In the genomic region with DNA sequence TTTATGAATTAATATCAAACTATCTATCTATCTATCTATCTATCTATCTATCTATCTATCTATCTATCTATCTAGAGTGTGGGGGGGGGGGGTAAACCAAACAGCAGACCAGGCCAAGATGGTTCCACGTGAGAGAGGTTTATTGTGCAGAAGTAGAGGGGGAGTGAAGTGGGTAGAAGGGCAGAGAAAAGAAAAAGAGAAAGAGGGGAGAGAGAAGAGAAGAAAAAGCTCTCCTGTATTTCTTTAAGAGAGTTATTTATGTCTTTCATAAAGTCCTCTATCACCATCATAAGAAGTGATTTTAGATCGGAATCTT, we compare ENCODE assay signal across 8 mouse cellular contexts. TPM values are rescaled to one million over a fixed set of nuclear protein-coding genes. Genes with fewer than 3 reads are reported as not detected.
DNase-seq lines count a peak whose midpoint lies in the region; ATAC-seq and TF ChIP-seq lines count a peak whose summit lies in the region.

No protein-coding gene starts in this region.

- peak overlapping the region; percentile 50 for H3K4me3 ChIP-seq in heart, embryonic 13.5 days
- H3K4me3 ChIP-seq in bone marrow, adult 2 months (replicated peaks; ENCODE audit: control insufficient read depth, low read depth, low read length), result peak overlapping the region; percentile 46
- peak overlapping the region; percentile 21; the same call in 1 of the 2 replicates for H3K4me3 ChIP-seq in hindbrain, embryonic 11.5 days (ENCODE audit: low read depth, low read length)
- peak overlapping the region; percentile 17 for H3K4me3 ChIP-seq in liver, embryonic 15.5 days (replicated peaks)

- no peaks in the 10 kb centered on the region for H3K36me3 ChIP-seq in heart, embryonic 13.5 days
- no peaks in the 10 kb centered on the region for H3K36me3 ChIP-seq in hindbrain, embryonic 11.5 days (ENCODE audit: control insufficient read depth, insufficient read depth, low read length)
- H3K36me3 ChIP-seq in liver, embryonic 15.5 days (replicated peaks), result no peaks in the 10 kb centered on the region

- no peak for TF ChIP-seq CTCF in bone marrow, adult 2 months (IDR thresholded peaks at IDR 0.05; ENCODE audit: control insufficient read depth, insufficient read depth, low read length)

- peak overlapping the region; percentile 79 for H3K4me2 ChIP-seq in heart, embryonic 13.5 days
- peak overlapping the region; percentile 41 for H3K4me2 ChIP-seq in hindbrain, embryonic 11.5 days (replicated peaks; ENCODE audit: low read depth, low read length)
- peak overlapping the region; percentile 58 for H3K4me2 ChIP-seq in liver, embryonic 15.5 days

- no peaks in the 10 kb centered on the region for H3K27me3 ChIP-seq in heart, embryonic 13.5 days (replicated peaks)
- H3K27me3 ChIP-seq in hindbrain, embryonic 11.5 days (ENCODE audit: control insufficient read depth, insufficient read depth, low read length), result no peaks in the 10 kb centered on the region
- H3K27me3 ChIP-seq in liver, embryonic 15.5 days, result no peaks in the 10 kb centered on the region

- ATAC-seq in heart, embryonic 13.5 days (ENCODE audit: extremely low read depth, insufficient number of reproducible peaks, low FRiP score, low TSS enrichment), result no peak
- ATAC-seq in hindbrain, embryonic 11.5 days (ENCODE audit: low FRiP score), result peak; percentile 58
- ATAC-seq in liver, embryonic 15.5 days (ENCODE audit: insufficient read depth), result no peak

- no peak for TF ChIP-seq POLR2A in bone marrow, adult 2 months (IDR thresholded peaks at IDR 0.05; ENCODE audit: borderline replicate concordance, control insufficient read depth, low read depth, low read length)

- 43% methylated on average over 2 of the region's 2 CpGs for whole genome bisulfite sequencing in heart, embryonic 13.5 days
- 49% methylated on average over 2 of the region's 2 CpGs for WGBS in bone marrow, adult 2 months
- WGBS in hindbrain, embryonic 11.5 days, result 64% methylated on average over 2 of the region's 2 CpGs
- 42% methylated on average over 2 of the region's 2 CpGs for WGBS in liver, embryonic 15.5 days (ENCODE audit: insufficient replicate concordance)

- no peaks in the 10 kb centered on the region for H3K9me3 ChIP-seq in heart, embryonic 13.5 days
- H3K9me3 ChIP-seq in hindbrain, embryonic 11.5 days (ENCODE audit: control insufficient read depth, low read length), result no peaks in the 10 kb centered on the region
- H3K9me3 ChIP-seq in liver, embryonic 15.5 days (replicated peaks), result no peaks in the 10 kb centered on the region

- DNase-seq in heart, adult 9 months (ENCODE audit: low spot score in 2 of 2), result no peak
- DNase-seq in hindbrain, embryonic 11.5 days (ENCODE audit: low spot score), result no peak
- no peak for DNase-seq in c-Kit-positive CD71-positive TER-119-positive erythroid progenitor cells, embryonic 14.5 days (ENCODE audit: low spot score)
- DNase-seq in urinary bladder, postnatal 25 days (ENCODE audit: low spot score), result no peak
- DNase-seq in adipocyte (ENCODE audit: low spot score), result no peak

- H3K9ac ChIP-seq in heart, embryonic 13.5 days, result peak overlapping the region; percentile 78
- H3K9ac ChIP-seq in hindbrain, embryonic 11.5 days (ENCODE audit: low read depth, low read length), result peak overlapping the region; percentile 55; the same call in 1 of the 2 replicates
- H3K9ac ChIP-seq in liver, embryonic 15.5 days, result no peak overlapping the region

- H3K4me1 ChIP-seq in heart, embryonic 13.5 days, result peaks cover 4% of the 10 kb centered on the region; the same call in 1 of the 2 replicates
- H3K4me1 ChIP-seq in bone marrow, adult 2 months (ENCODE audit: control insufficient read depth, insufficient read depth, low read length), result no peaks in the 10 kb centered on the region; the same call in 1 of the 2 replicates
- 0 out of 2 replicates have a peak, but pooled peaks cover 2% of the 10 kb centered on the region for H3K4me1 ChIP-seq in hindbrain, embryonic 11.5 days (replicated peaks; ENCODE audit: control insufficient read depth, insufficient read depth, low read length)
- H3K4me1 ChIP-seq in liver, embryonic 15.5 days (replicated peaks), result no peaks in the 10 kb centered on the region; the same call in 1 of the 2 replicates

- no peak overlapping the region for H3K27ac ChIP-seq in heart, embryonic 13.5 days (replicated peaks)
- H3K27ac ChIP-seq in bone marrow, adult 2 months (ENCODE audit: control insufficient read depth, insufficient read depth, low read depth, low read length, poor library complexity), result peak overlapping the region; percentile 81
- H3K27ac ChIP-seq in hindbrain, embryonic 11.5 days (ENCODE audit: low read depth, low read length), result no peak overlapping the region
- H3K27ac ChIP-seq in liver, embryonic 15.5 days (replicated peaks), result no peak overlapping the region

RNA-seq across cellular contexts. Expression of gene Gm6685, which starts 26.2 kb away (rescaled TPM):
- not detected in 2 replicates for polyA plus RNA-seq in heart, embryonic 13.5 days (2015; fragmentation: Nextera tagmentation; extraction: Ambion mirVana)
- polyA plus RNA-seq in bone marrow, adult 2 months (2011; ENCODE audit: insufficient read depth, insufficient read length, low replicate concordance, missing spikeins), result 3.1 TPM in 1 of 2 replicates, not detected in the other
- not detected in 2 replicates for polyA plus RNA-seq in hindbrain, embryonic 11.5 days (2014; fragmentation: Nextera tagmentation; extraction: Ambion mirVana)
- polyA plus RNA-seq in liver, embryonic 15.5 days (2015; fragmentation: Nextera tagmentation; extraction: Ambion mirVana), result not detected in 2 replicates
